Mouse (Mus musculus) intestine, embryonic 15.5 days (tissue): ENCODE measurements at regions not wholly inside any gene's neighbourhood (a gene's known extent, or its start where the extent isn't known, plus 50 kb on each side); places are given as distances from the start of the nearest gene placed in this dataset.
"Not testable (repeated sequence)": the region's sequence is repeated elsewhere in the genome, so short reads cannot be mapped to it uniquely, and the experiment has no call there.

ENCODE experiments used
- ATAC-seq: fragments of 200-750 bp; cut with Nextera tagmentation; 2 replicates; pipeline ENCODE4 v1.8.0; 2017; ENCODE audit warnings: moderate TSS enrichment, moderate library complexity
- H3K27ac ChIP-seq: fragments of 300-500 bp; sonication (generic); 2 replicates; pipeline ENCODE4 v1.5.1; 2015; ENCODE audit warnings: mild to moderate bottlenecking, inconsistent platforms
- H3K27me3 ChIP-seq: fragments of 300-500 bp; sonication (generic); replicated peaks from 2 replicates; pipeline ENCODE4 v1.6.1; 2015; ENCODE audit warnings: inconsistent platforms
- H3K36me3 ChIP-seq: fragments of 300-500 bp; sonication (generic); 2 replicates; pipeline ENCODE4 v1.6.1; 2015; ENCODE audit warnings: inconsistent platforms
- H3K4me1 ChIP-seq: fragments of 300-500 bp; sonication (generic); replicated peaks from 2 replicates; pipeline ENCODE4 v1.6.1; 2015; ENCODE audit warnings: inconsistent platforms
- H3K4me2 ChIP-seq: fragments of 300-500 bp; sonication (generic); replicated peaks from 2 replicates; pipeline ENCODE4 v1.6.1; 2015; ENCODE audit warnings: mild to moderate bottlenecking, inconsistent platforms
- H3K4me3 ChIP-seq: fragments of 300-500 bp; sonication (generic); replicated peaks from 2 replicates; pipeline ENCODE4 v1.5.1; 2015; ENCODE audit warnings: inconsistent platforms
- H3K9ac ChIP-seq: fragments of 300-500 bp; sonication (generic); 2 replicates; pipeline ENCODE4 v1.6.1; 2015; ENCODE audit warnings: inconsistent platforms
- H3K9me3 ChIP-seq: fragments of 300-500 bp; sonication (generic); 2 replicates; pipeline ENCODE4 v1.6.1; 2016; ENCODE audit warnings: inconsistent platforms
- WGBS: fragments of 180-500 bp; shearing (Covaris S2); methylation state at CpG from one replicate; pipeline ENCODE4 v1.1.7; 2015; 5-methylcytosine and 5-hydroxymethylcytosine counted together

GRCm38 (mm10) chr16:21102033-21102432 is 51.8 kb downstream of the Teddm3 start:
- not testable (repeated sequence) for H3K4me2 ChIP-seq, H3K27me3 ChIP-seq, H3K9me3 ChIP-seq, H3K36me3 ChIP-seq, H3K27ac ChIP-seq, H3K9ac ChIP-seq, H3K4me1 ChIP-seq, H3K4me3 ChIP-seq
- 0 out of 2 replicates have a peak, but pooled peaks have one; percentile 51 for ATAC-seq
- WGBS: 65% methylated on average over 3 of the region's 3 CpGs

- not testable (repeated sequence) for H3K27me3 ChIP-seq, H3K4me3 ChIP-seq, H3K9me3 ChIP-seq, H3K4me1 ChIP-seq, H3K27ac ChIP-seq, H3K9ac ChIP-seq, H3K36me3 ChIP-seq, H3K4me2 ChIP-seq, ATAC-seq
- WGBS: 80% methylated on average over 2 of the region's 2 CpGs
These were observed 53.7 kb downstream of the Teddm3 start for GRCm38 (mm10) chr16:21100126-21100525.

- Histone ChIP-seq H3K9me3 (no peaks in the 10 kb centered on the region), H3K4me2 (peak overlapping the region; percentile 49), H3K27ac (no peak overlapping the region), H3K36me3 (no peaks in the 10 kb centered on the region), H3K9ac (no peak overlapping the region), H3K27me3 (no peaks in the 10 kb centered on the region), H3K4me1 (no peaks in the 10 kb centered on the region), H3K4me3 (no peak overlapping the region)
- ATAC-seq: peak; percentile 78
- WGBS: 49% methylated on average over 5 of the region's 5 CpGs
These were observed 79.0 kb downstream of the Teddm3 start for GRCm38 (mm10) chr16:21074779-21075148.

GRCm38 (mm10) chr16:21074082-21074778 is 79.6 kb downstream of the Teddm3 start:
- H3K9ac ChIP-seq: not testable (repeated sequence)

GRCm38 (mm10) chr16:21060211-21060610 is 93.6 kb downstream of the Teddm3 start:
- Histone ChIP-seq H3K36me3 (no peaks in the 10 kb centered on the region), H3K27me3 (no peaks in the 10 kb centered on the region), H3K4me2 (no peak overlapping the region), H3K9me3 (no peaks in the 10 kb centered on the region), H3K4me1 (no peaks in the 10 kb centered on the region), H3K9ac (no peak overlapping the region), H3K27ac (no peak overlapping the region), H3K4me3 (no peak overlapping the region)
- 80% methylated on average over 2 of the region's 2 CpGs for WGBS
- no peak for ATAC-seq

More at GRCm38 (mm10) chr16:21074082-21074778, 79.6 kb downstream of the Teddm3 start:
- H3K4me1 ChIP-seq, H3K27me3 ChIP-seq, H3K27ac ChIP-seq, H3K9me3 ChIP-seq, H3K36me3 ChIP-seq, H3K4me3 ChIP-seq: not testable (repeated sequence)
- H3K4me2 ChIP-seq: peak overlapping the region; percentile 49
- ATAC-seq: peak; percentile 92
- 32% methylated on average over 8 of the region's 10 CpGs for WGBS

DNA sequence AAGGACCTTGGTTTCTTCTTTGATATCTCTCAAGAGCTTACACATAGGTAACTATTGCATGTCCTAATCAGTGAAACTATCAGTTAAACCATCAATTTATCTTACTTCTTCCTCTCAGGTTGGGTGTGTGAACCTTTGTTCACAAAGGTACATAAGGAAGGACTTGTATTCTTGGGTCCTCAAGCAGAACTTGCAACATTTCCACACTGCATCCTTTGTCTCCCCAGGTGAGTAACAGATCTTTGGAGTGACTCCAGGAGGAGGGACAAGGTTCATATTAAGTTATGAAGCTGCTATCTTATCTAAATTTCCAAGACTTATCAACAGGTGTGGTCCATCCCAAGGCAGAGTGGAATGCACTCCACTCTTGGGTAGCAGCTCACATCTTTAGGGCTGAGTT is 99.0 kb downstream of the Teddm3 start:
- peak; percentile 55 for ATAC-seq
- no peaks in the 10 kb centered on the region for H3K9me3 ChIP-seq
- H3K36me3 ChIP-seq: no peaks in the 10 kb centered on the region
- no peak overlapping the region for H3K27ac ChIP-seq
- no peak overlapping the region for H3K4me2 ChIP-seq
- H3K9ac ChIP-seq: no peak overlapping the region
- no peaks in the 10 kb centered on the region for H3K27me3 ChIP-seq
- no peak overlapping the region for H3K4me3 ChIP-seq
- H3K4me1 ChIP-seq: no peaks in the 10 kb centered on the region

DNA sequence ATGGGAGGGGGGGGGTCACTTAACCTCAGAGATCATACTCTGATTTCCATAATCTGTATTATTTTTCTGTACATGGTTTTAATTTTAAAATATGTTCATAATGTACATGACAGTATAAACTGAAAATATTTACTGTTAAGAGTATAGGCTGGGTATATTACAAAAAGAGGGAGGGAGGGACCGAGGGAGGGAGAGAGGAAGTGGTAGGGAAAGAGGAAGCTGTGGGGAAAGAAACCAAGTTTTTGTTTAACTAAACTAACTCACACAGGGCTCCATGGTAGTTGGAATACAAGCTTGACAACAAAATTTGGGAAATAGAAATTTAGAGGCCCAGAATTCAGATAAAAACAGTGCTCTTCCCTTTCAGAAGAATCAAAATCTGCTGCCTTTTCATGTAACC is 131.7 kb downstream of the Teddm3 start:
- 80% methylated on average over 1 of the region's 1 CpGs for WGBS
- H3K27me3 ChIP-seq, ATAC-seq, H3K27ac ChIP-seq, H3K4me2 ChIP-seq, H3K4me3 ChIP-seq, H3K4me1 ChIP-seq, H3K36me3 ChIP-seq, H3K9ac ChIP-seq, H3K9me3 ChIP-seq: not testable (repeated sequence)

GRCm38 (mm10) chr16:21004871-21005270 is 148.9 kb downstream of the Teddm3 start:
- H3K9me3 ChIP-seq: no peaks in the 10 kb centered on the region
- ATAC-seq: no peak
- H3K36me3 ChIP-seq: no peaks in the 10 kb centered on the region
- H3K4me3 ChIP-seq: no peak overlapping the region
- no peak overlapping the region for H3K27ac ChIP-seq
- H3K4me1 ChIP-seq: no peaks in the 10 kb centered on the region
- H3K9ac ChIP-seq: no peak overlapping the region
- no peaks in the 10 kb centered on the region for H3K27me3 ChIP-seq
- H3K4me2 ChIP-seq: no peak overlapping the region

DNA sequence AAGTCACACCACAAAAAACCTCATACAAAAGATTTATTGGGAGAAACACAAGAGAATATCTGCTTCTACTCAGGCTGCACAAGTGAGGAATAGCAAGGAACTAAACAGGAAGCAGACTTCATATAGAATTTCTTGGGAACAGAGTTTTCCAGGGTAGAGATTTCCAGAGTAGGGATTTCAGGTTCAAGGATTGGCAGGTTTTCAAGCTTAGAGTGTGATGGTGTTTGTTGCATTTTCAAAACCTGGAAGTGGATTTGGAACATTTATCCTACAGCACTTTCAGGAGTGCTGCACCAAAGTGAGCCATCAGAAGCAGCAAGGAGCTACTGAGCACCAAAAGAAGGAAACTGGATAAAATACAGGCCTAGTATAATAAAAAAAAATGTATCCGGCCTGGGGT is 152.7 kb downstream of the Teddm3 start:
- H3K9ac ChIP-seq: no peak overlapping the region
- 56% methylated on average over 1 of the region's 1 CpGs for WGBS
- H3K4me1 ChIP-seq: no peaks in the 10 kb centered on the region
- H3K36me3 ChIP-seq: no peaks in the 10 kb centered on the region
- no peak overlapping the region for H3K4me2 ChIP-seq
- H3K27me3 ChIP-seq: no peaks in the 10 kb centered on the region
- no peak overlapping the region for H3K4me3 ChIP-seq
- no peak overlapping the region for H3K27ac ChIP-seq
- H3K9me3 ChIP-seq: no peaks in the 10 kb centered on the region
- ATAC-seq: no peak

GRCm38 (mm10) chr16:20990524-20990923 is 163.3 kb downstream of the Teddm3 start:
- Histone ChIP-seq H3K9ac (no peak overlapping the region), H3K4me2 (no peak overlapping the region), H3K36me3 (no peaks in the 10 kb centered on the region), H3K4me1 (no peaks in the 10 kb centered on the region), H3K4me3 (no peak overlapping the region), H3K9me3 (no peaks in the 10 kb centered on the region), H3K27ac (no peak overlapping the region), H3K27me3 (no peaks in the 10 kb centered on the region)
- WGBS: 87% methylated on average over 2 of the region's 2 CpGs
- no peak for ATAC-seq

GRCm38 (mm10) chr16:20975406-20975805 is 178.4 kb downstream of the Teddm3 start:
- Histone ChIP-seq H3K27me3 (no peaks in the 10 kb centered on the region), H3K27ac (no peak overlapping the region), H3K4me2 (no peak overlapping the region), H3K9ac (no peak overlapping the region), H3K9me3 (no peaks in the 10 kb centered on the region), H3K36me3 (no peaks in the 10 kb centered on the region), H3K4me1 (no peaks in the 10 kb centered on the region), H3K4me3 (no peak overlapping the region)
- WGBS: 15% methylated on average over 2 of the region's 2 CpGs
- ATAC-seq: 0 out of 2 replicates have a peak, but pooled peaks have one; percentile 53

DNA sequence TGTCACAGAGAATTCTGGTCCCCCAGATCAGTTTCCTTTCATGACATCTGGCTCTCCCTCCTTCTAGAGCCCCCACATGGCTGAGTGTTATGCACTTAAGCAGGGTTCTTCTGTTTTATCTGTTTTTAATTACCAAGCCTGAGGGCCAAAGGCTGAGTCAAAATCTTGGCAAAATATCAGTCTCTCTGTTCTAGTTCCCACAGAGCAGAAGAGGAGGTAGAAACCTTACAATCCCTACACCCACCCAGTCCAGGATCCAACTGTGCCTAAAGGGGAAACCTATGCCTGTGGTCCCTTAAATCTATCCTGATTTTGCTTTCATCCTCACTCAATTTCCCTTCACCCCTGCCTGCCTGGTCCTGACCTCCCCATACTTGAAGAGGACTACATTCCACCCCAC is 181.4 kb downstream of the Teddm3 start:
- Histone ChIP-seq H3K27ac (no peak overlapping the region), H3K4me2 (no peak overlapping the region), H3K36me3 (no peaks in the 10 kb centered on the region), H3K4me3 (no peak overlapping the region), H3K27me3 (no peaks in the 10 kb centered on the region), H3K4me1 (no peaks in the 10 kb centered on the region), H3K9ac (no peak overlapping the region), H3K9me3 (no peaks in the 10 kb centered on the region)
- no peak for ATAC-seq

DNA sequence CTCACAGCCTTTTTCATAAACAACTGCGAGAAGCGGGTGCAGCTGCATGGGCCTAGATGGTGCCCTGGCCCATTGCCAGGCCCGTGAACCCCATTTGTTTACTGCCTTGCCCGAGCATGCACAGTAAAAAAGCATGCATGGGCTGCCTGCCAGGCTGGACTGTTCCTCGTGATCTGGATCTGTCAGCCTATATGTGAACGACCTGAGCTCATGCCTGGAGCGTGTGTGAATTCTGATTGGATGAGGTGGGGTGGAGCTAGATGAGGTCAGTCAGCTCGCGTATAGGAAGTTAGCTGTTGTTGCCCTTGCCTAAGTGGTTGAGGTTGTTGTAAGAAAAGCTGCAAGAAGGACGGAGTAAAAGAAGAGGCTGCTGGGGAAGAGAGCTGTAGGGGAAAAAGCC is 194.9 kb downstream of the Teddm3 start:
- H3K4me2 ChIP-seq: peak overlapping the region; percentile 24; the same call in 1 of the 2 replicates
- H3K4me3 ChIP-seq: no peak overlapping the region
- no peak for ATAC-seq
- no peaks in the 10 kb centered on the region for H3K36me3 ChIP-seq
- WGBS: 41% methylated on average over 10 of the region's 10 CpGs
- H3K9me3 ChIP-seq: no peaks in the 10 kb centered on the region
- no peak overlapping the region for H3K9ac ChIP-seq
- no peak overlapping the region for H3K27ac ChIP-seq
- H3K4me1 ChIP-seq: 0 out of 2 replicates have a peak, but pooled peaks cover 5% of the 10 kb centered on the region
- H3K27me3 ChIP-seq: no peaks in the 10 kb centered on the region
